Mouse (Mus musculus) B cell, adult 67 days (primary cell): ENCODE results near the gene Ciao1. TPM values are rescaled to one million over a fixed set of nuclear protein-coding genes. Genes with fewer than 3 reads are reported as not detected.

ENCODE experiments used
- total RNA-seq, 2 experiments: library from RNA; stranded (reverse); gene quantifications; 4 replicates each; pipeline ENCODE4 v1.2.4; 2023

Ciao1 gene
- total RNA-seq, result 10 to 100 TPM; 35.7 to 38.7 TPM

DNA sequence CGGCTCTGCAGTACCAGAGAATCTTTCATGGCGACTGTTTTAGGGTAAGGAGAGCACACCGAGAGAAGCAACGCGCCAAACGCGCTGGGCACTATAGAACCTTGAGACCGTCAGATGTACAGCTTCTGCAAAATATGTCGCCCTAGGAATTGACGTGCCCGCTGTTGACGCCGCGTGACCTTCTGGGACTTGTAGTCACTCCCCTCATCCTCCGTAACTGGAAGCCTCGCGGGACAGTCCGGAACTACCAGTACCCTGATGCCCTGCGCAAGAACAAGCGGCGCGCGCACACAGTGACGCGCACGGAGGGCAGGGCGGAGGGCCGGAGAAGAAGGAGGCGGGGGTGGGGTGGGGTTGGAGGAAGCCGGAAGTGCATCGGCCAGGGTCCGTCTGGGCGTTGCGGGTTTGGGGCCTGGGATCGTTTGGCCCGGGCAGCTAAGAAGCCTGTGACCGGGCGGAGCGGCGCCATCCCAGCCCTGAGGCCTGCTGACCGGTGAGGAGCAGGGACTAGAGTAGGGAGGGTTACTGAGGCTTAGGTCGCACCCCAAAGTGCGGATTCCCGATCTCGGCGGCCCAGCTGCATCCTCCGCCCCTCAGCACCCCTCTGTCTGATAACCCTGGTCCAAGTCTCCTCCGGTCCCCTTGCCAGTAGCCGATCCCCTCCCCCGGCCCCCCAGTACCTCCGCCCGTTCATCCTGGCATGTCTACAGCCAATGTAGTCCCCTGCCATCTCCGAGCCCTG, at the start of gene Ciao1, which contains the start of gene Tmem127:
Gene Ciao1, minus strand, starts transcription at position 225 of the 742 bp plus-strand sequence.
Gene Tmem127, plus strand, starts transcription at position 317 of the 742 bp plus-strand sequence.

DNA sequence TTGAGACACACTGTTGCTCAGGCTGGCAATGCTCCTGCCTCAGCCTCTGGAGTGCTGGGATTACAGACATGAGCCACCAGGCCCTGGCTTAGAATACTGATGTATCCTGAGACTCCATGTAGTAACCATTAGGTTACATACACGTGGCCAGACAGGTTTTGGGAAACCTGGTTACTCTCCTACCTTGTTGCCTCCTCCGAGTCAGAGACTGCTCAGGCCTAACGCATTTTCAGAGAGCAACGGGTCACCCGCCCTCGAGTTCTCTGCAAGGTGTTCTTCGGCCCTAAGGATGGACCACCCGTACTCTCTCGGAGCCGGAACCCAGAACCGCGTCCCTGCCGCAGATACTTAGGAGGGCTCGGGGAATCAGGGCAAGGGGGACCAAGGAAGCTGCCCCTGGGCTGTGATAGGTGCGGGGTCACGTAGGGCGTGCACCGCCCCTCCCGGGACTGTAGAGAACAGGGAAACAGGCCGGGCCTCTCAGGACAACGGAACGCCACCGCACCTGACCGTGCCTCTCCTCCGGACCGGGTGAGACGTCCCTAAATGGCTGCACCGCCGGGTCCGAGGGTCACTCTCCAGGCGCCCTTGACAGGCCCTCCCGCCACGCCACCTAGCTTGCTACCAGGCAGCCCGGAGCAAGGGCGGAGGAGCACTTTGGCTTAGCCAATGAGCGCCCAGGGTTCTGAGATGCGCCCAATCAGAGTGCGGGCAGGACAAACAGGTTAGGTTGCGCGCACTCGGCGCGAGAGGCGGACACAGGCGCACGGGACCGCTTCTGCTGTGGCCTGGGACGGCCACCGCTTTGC, 22.1 kb upstream of the Ciao1 start, which contains the start of gene Stard7:
Gene Stard7, plus strand, starts transcription at position 728 of the 809 bp plus-strand sequence.

DNA sequence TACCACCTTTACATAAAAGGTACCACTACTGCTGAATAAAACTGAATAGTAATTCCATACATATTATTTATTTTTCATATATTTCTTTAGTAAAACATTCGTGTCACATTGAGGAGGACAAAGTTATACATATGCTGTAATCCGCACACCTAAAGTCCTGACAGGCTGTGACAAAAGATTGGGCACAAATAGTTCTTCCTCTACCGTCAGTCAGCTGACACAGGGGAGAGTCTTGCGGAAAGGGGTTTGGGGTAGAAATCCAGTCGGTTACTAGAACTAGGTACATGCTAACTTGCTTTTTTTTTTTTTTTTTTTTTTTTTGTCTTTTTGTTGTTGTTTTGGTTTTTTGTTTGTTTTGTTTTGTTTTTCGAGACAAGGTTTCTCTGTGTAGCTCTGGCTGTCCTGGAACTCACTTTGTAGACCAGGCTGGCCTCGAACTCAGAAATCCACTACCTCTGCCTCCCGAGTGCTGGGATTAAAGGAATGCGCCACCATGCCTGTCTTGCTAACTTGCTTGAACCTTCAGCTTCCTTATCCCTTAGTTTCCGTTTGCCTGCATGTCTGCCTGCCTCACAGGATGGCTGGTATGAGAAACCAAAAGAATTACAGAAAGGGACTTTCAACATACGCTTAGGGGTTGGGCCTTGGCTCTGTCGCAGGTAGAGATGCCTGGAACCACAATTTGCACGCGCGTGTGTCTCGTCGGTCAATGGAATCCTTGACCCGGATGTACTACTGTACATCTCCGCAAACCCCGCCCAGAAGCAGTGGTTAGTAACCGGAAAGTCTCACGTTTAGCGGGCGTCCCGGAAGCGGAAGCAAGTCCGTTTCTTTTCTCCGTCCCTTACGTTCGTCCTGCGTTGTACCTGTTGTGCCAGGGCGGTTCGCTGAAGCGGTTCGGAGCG, 39.8 kb downstream of the Ciao1 start, which contains the start of the genes 1810024B03Rik and Snrnp200:
Gene 1810024B03Rik, minus strand, starts transcription at position 734 of the 905 bp plus-strand sequence.
Gene Snrnp200, plus strand, starts transcription at position 840 of the 905 bp plus-strand sequence.

Other genes with a start within 250 kb of the Ciao1 start
- 10 to 100 TPM; 24.1 to 30.2 TPM for gene Ap4e1, start 239.1 kb downstream of the Ciao1 start, total RNA-seq
- 10 to 100 TPM; 13.6 to 17.7 TPM for gene Blvra, start 177.2 kb downstream of the Ciao1 start, total RNA-seq
- gene Ncaph, start 113.9 kb downstream of the Ciao1 start, total RNA-seq, result 1 to 10 TPM; 7.0 to 8.8 TPM
- 10 to 100 TPM; 17.2 to 18.1 TPM for gene Itpripl1, start 104.4 kb downstream of the Ciao1 start, total RNA-seq
- gene 1810024B03Rik, start 39.5 kb downstream of the Ciao1 start, total RNA-seq, result 1 to 10 TPM; 2.6 to 5.0 TPM
- gene Snrnp200, start 39.4 kb downstream of the Ciao1 start, total RNA-seq, result 100 to 1,000 TPM; 169 to 187 TPM
- 10 to 100 TPM; 47.7 to 52.5 TPM for gene Tmem127, start 92 bp upstream of the Ciao1 start, total RNA-seq
- gene Stard7, start 22.4 kb upstream of the Ciao1 start, total RNA-seq, result 100 to 1,000 TPM in 1 of 2 experiments, 10 to 100 TPM in 1; 99.1 to 102 TPM
- gene Dusp2, start 88.3 kb upstream of the Ciao1 start, total RNA-seq, result 100 to 1,000 TPM; 749 to 751 TPM
- under 1 TPM; 0.38 to 0.83 TPM for gene Astl, start 90.8 kb upstream of the Ciao1 start, total RNA-seq
- not detected for gene Adra2b, start 115.4 kb upstream of the Ciao1 start, total RNA-seq
- 1 to 10 TPM in 1 of 2 experiments, not detected in 1; 1.1 TPM for gene Gpat2, start 177.4 kb upstream of the Ciao1 start, total RNA-seq
- 10 to 100 TPM in 1 of 2 experiments, 1 to 10 TPM in 1; 8.3 to 20.3 TPM for gene Fahd2a, start 196.7 kb upstream of the Ciao1 start, total RNA-seq